Mouse (Mus musculus) liver, embryonic 11.5 days (tissue): ENCODE data around the gene Gsx2. TPM values are rescaled to one million over a fixed set of nuclear protein-coding genes. Genes with fewer than 3 reads are reported as not detected.

ENCODE experiments used
- ATAC-seq: fragments of 200-750 bp; cut with Nextera tagmentation; replicated peaks from 2 replicates; pipeline ENCODE4 v1.8.0; 2017; ENCODE audit warnings: moderate number of reproducible peaks, mild to moderate bottlenecking, moderate TSS enrichment, moderate library complexity; ENCODE audit not compliant: low FRiP score
- DNase-seq: peaks from one replicate; pipeline ENCODE4 v3.0.0-alpha.2; 2017; ENCODE audit warnings: low spot score
- H3K27ac ChIP-seq: fragments of 300-500 bp; sonication (generic); 2 replicates; pipeline ENCODE4 v1.5.1; 2014; ENCODE audit warnings: mild to moderate bottlenecking, low read depth, low read length, control low read depth
- H3K27me3 ChIP-seq: fragments of 300-500 bp; sonication (generic); replicated peaks from 2 replicates; pipeline ENCODE4 v1.6.1; 2014; ENCODE audit warnings: low read length, mixed read lengths; ENCODE audit not compliant: control insufficient read depth, insufficient read depth
- H3K36me3 ChIP-seq: fragments of 300-500 bp; sonication (generic); 2 replicates; pipeline ENCODE4 v1.6.1; 2014; ENCODE audit warnings: mild to moderate bottlenecking, low read length, moderate library complexity, mixed read lengths; ENCODE audit not compliant: control insufficient read depth, insufficient read depth
- H3K4me1 ChIP-seq: fragments of 300-500 bp; sonication (generic); replicated peaks from 2 replicates; pipeline ENCODE4 v1.6.1; 2014; ENCODE audit warnings: low read length, mixed read lengths; ENCODE audit not compliant: control insufficient read depth, insufficient read depth
- H3K4me2 ChIP-seq: fragments of 300-500 bp; sonication (generic); 2 replicates; pipeline ENCODE4 v1.6.1; 2014; ENCODE audit warnings: mild to moderate bottlenecking, control low read depth, moderate library complexity
- H3K4me3 ChIP-seq: fragments of 300-500 bp; sonication (generic); 2 replicates; pipeline ENCODE4 v1.5.1; 2014; ENCODE audit warnings: low read depth, low read length, control low read depth
- H3K9ac ChIP-seq: fragments of 300-500 bp; sonication (generic); 2 replicates; pipeline ENCODE4 v1.6.1; 2014; ENCODE audit warnings: low read depth, low read length, control low read depth
- H3K9me3 ChIP-seq: fragments of 300-500 bp; sonication (generic); 2 replicates; pipeline ENCODE4 v1.6.1; 2016; ENCODE audit warnings: low read length, inconsistent platforms, mixed read lengths; ENCODE audit not compliant: control insufficient read depth
- WGBS: fragments of 180-500 bp; shearing (Covaris S2); extraction: QIAGEN DNeasy Blood & Tissue Kit; methylation state at CpG from one replicate; pipeline ENCODE4 v1.1.7; 2014; 5-methylcytosine and 5-hydroxymethylcytosine counted together
- polyA plus RNA-seq: library from polyadenylated mRNA; unstranded; fragments of >200 nt; fragmentation: Nextera tagmentation; extraction: Ambion mirVana; gene quantifications from 2 replicates; pipeline ENCODE4 v1.2.1, GENCODE M21; 2014

The Gsx2 gene
- polyA plus RNA-seq: not detected in 2 replicates

DNA sequence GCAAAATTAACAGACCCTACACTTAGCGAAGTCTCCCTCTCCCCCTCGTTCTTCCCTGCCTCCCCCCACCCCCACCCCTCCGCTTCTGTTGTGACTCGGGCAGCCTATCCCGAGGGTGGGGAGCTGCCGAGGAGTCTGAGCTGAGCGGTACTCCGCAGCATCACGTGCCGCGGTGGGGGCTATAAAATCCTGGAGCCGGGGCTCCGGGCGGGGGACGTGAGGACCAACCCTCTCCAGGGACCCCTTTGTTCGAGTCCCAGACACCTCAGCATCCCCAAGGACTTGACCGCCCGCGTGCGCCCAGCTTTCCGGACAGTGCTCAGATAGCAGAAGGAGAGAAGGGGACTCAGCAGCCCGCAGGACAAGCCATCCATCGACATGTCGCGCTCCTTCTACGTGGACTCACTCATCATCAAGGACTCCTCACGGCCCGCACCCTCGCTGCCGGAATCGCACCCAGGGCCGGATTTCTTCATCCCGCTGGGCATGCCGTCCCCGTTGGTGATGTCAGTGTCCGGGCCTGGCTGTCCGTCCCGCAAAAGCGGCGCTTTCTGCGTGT, at the start of gene Gsx2:
Gene Gsx2 (plus strand): TSS at position 219 of the 559 bp plus-strand sequence.
- H3K27ac ChIP-seq: no peak within 1 kb of the TSS
- ATAC-seq: no peak
- H3K27me3 ChIP-seq: peaks cover 100% of the 10 kb centered on the region
- H3K9ac ChIP-seq: no peak within 1 kb of the TSS
- no peaks in the 10 kb centered on the region for H3K9me3 ChIP-seq
- DNase-seq: no peak
- H3K4me1 ChIP-seq: no peaks in the 10 kb centered on the region
- peak within 1 kb of the TSS; percentile 24 for H3K4me2 ChIP-seq
- H3K4me3 ChIP-seq: no peak within 1 kb of the TSS
- 2% methylated on average over 41 of the region's 41 CpGs for WGBS
- no peaks in the 10 kb centered on the region for H3K36me3 ChIP-seq

DNA sequence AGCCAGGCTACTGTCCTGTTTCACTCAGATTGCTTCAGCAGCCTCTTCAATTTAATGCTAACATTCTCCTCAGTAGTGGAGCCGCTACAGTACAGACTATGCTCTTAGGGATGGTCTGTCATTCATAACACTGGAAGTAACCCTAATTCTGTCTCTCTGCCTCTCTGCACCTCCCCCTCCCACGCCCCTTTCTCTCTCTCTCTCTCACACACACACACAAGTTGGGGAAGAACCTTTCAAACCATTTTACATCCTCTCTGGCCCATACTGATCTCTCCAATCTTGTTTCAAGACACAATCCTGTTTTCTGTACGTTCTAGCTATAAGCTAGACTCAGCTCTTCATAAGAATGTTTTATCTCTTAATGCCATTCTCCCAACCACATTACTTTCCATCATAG, 39.9 kb upstream of the Gsx2 start:
- DNase-seq: no peak
- Histone ChIP-seq H3K9me3 (no peaks in the 10 kb centered on the region), H3K4me2 (no peak overlapping the region), H3K4me1 (peaks cover 3% of the 10 kb centered on the region; the same call in 1 of the 2 replicates), H3K9ac (no peak overlapping the region), H3K36me3 (no peaks in the 10 kb centered on the region), H3K4me3 (no peak overlapping the region), H3K27me3 (no peaks in the 10 kb centered on the region), H3K27ac (no peak overlapping the region)
- WGBS: 81% methylated on average over 3 of the region's 3 CpGs
- ATAC-seq: no peak

DNA sequence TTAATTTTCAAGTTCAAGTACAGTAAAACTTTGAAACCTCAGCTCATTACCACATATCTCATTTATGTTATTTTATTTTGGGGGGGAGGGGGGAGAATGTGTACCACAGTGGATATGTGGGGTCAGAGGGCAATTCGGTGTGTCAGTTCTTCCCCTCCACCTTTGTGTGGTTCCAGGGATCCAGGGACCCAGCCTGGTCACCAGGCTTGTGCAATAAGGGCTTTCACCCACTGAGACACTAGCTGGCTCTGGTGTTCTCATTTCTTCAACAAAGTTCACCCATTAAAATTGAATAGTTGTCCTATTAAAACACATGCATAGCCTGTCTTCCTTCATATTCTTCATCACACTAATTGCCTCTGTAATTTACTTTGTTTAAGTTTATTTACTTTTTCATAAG, 36.1 kb upstream of the Gsx2 start:
- Histone ChIP-seq H3K27ac (no peak overlapping the region), H3K27me3 (no peaks in the 10 kb centered on the region), H3K9ac (no peak overlapping the region), H3K9me3 (no peaks in the 10 kb centered on the region), H3K4me3 (no peak overlapping the region), H3K36me3 (no peaks in the 10 kb centered on the region), H3K4me2 (no peak overlapping the region), H3K4me1 (peaks cover 5% of the 10 kb centered on the region)
- 76% methylated on average over 1 of the region's 1 CpGs for WGBS
- ATAC-seq (no peak), DNase-seq (no peak)

DNA sequence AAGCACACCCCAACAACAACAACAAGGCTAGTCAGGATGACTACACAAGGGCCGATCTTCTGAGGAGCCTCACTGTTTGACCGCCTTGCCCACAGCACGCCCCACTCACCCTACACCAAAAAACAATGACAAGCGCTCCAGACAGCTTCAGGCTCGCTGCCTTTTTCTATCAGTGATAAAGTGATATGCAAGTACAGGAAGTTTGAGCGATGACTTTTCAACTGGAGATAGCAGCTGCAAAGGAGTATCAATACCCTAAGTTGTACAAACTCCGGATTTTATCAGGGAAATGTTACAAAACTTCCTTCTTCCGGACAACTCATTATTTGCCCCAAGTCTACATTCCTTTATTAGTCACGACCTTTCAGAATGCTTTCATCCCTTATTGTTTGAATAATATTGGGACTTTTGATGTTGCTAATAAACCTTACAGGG, 32.4 kb upstream of the Gsx2 start:
- peak overlapping the region; percentile 90 for H3K4me3 ChIP-seq
- no peak overlapping the region for H3K27ac ChIP-seq
- H3K9ac ChIP-seq: peak overlapping the region; percentile 86; the same call in 1 of the 2 replicates
- peaks cover 5% of the 10 kb centered on the region for H3K4me1 ChIP-seq
- peak overlapping the region; percentile 88 for H3K4me2 ChIP-seq
- no peaks in the 10 kb centered on the region for H3K9me3 ChIP-seq
- no peaks in the 10 kb centered on the region for H3K27me3 ChIP-seq
- DNase-seq: no peak
- WGBS: 31% methylated on average over 9 of the region's 9 CpGs
- no peak for ATAC-seq
- H3K36me3 ChIP-seq: no peaks in the 10 kb centered on the region

DNA sequence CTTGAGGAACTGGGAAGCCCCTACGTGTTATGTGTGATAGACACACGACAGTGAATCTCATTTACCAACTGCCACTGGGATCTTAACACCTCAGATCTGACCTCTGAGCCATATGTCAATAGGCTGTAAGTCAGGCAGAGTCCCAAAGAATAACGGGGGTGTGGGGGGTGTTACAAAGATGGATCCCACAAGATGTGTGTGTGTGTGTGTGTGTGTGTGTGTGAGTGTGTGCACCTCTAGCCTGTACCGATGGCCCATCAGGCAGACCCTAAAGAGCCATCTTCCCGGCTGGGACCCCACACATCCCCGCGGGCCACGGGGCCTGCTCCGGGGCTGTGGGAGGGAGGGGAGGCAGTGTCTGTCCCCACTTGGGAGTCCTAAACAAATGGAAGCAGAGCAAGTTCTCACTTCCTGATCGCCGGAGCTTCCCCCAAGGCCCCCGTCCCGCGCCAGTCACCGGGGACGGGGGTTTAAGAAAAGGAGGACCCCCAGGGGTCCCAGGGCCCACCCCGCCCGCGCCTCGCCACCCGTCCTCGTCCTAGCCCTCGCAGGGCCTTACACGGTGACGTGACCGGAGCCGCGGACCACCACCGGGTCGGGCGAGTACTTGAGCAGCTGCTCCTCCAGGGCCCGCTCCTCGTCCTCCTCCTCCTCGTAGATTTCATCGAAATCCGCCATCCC, 31.6 kb upstream of the Gsx2 start:
- no peaks in the 10 kb centered on the region for H3K36me3 ChIP-seq
- peaks cover 2% of the 10 kb centered on the region for H3K4me1 ChIP-seq
- peak overlapping the region; percentile 85 for H3K27ac ChIP-seq
- ATAC-seq (peak; percentile 65), DNase-seq (peak; percentile 73)
- no peaks in the 10 kb centered on the region for H3K9me3 ChIP-seq
- no peaks in the 10 kb centered on the region for H3K27me3 ChIP-seq
- H3K9ac ChIP-seq: peak overlapping the region; percentile 86
- H3K4me3 ChIP-seq: peak overlapping the region; percentile 90
- H3K4me2 ChIP-seq: peak overlapping the region; percentile 88
- 1% methylated on average over 36 of the region's 36 CpGs for WGBS

DNA sequence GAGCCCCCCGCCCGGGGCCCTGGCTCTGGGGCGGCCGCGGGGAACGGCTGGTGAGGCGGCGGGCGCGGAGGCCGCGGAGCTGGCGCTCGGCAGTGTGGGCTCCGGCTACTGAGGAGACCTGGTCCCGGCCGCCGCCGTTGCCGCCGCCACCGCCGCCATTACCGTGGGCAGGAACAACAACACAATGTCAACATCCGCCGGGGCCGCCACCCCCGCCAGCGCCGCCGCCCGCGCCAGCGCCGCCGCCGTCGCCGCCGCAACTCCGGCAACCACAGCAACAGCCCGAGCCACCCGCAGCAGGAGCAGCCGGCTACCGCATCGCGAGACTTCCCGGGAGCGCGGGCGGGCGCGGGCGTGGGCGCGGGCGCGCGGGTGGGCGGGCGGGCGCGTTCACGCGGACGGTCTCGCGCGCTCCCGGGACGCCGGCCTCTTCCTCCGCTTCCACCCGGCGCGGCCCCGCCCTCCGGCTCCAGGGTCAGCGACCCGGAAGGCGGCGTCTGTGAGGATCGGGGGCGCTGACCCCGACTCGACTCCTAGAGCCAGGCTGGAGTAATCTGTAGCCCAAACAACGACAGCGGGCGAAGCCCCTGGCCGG, 31.0 kb upstream of the Gsx2 start, which contains the start of gene Chic2:
Gene Chic2 (minus strand): TSS at position 465 of the 595 bp plus-strand sequence.
- peak within 1 kb of the TSS; percentile 88 for H3K4me2 ChIP-seq
- H3K9me3 ChIP-seq: no peaks in the 10 kb centered on the region
- ATAC-seq (peak; percentile 87), DNase-seq (peak; percentile 85)
- peaks cover 2% of the 10 kb centered on the region for H3K4me1 ChIP-seq
- peak within 1 kb of the TSS; percentile 86 for H3K9ac ChIP-seq
- H3K36me3 ChIP-seq: no peaks in the 10 kb centered on the region
- WGBS: under 1% methylated on average over 57 of the region's 90 CpGs
- H3K27me3 ChIP-seq: no peaks in the 10 kb centered on the region
- H3K27ac ChIP-seq: peak within 1 kb of the TSS; percentile 85
- peak within 1 kb of the TSS; percentile 90 for H3K4me3 ChIP-seq

DNA sequence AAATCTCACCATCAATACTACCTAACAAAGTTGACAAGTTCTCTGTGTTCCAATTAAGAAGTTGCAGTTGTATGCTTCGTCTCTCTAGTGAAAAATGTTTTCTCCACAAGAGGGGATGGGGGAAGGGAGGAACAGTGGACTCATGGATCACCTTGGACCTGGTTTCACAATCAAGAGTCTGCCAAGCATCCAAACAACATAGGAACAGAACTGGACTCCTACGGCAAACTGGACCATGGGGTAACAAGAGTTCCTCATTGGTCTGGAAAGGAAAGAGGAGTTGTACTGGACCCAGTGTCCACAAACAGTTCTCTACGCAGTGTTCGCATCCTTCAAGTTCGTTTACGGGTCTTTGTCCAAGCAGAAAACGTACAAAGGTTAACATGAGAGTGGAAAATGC, 30.0 kb upstream of the Gsx2 start:
- Histone ChIP-seq H3K27ac (no peak overlapping the region), H3K4me2 (no peak overlapping the region), H3K9me3 (no peaks in the 10 kb centered on the region), H3K9ac (no peak overlapping the region), H3K27me3 (no peaks in the 10 kb centered on the region), H3K4me3 (no peak overlapping the region), H3K36me3 (no peaks in the 10 kb centered on the region), H3K4me1 (peaks cover 2% of the 10 kb centered on the region)
- 86% methylated on average over 7 of the region's 7 CpGs for WGBS
- DNase-seq (no peak), ATAC-seq (no peak)

DNA sequence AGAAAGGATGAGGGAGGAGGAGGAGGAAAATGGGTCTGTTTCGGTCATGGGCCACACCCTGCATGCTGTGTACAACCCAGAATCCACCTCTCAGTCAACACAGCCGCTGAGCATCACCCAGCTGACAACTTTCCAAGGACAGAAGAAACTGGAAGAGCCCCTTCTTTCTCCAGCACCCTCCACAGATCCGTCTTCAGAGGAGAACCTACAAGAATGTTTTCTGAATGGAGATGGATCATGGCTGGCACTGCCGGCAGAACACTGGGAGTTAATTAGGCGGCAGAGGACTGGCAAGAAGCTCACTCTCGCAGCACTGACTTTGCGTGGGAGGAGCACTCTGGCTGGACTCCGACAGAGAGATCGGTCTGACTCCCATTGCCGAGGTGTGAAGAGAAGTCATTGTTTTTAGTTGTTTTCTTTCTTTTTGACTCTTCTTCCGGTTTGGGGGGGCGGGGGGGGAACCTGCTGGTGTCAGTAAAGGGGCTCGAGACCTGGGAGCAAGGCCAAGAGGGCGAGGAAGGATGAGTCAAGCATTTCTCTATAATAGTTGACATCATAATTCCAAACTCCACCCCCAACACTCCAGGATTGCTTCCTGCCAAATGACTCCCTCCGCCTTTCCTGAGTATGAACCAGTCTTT, 28.6 kb upstream of the Gsx2 start:
- Histone ChIP-seq H3K9me3 (no peaks in the 10 kb centered on the region), H3K27me3 (no peaks in the 10 kb centered on the region), H3K4me2 (no peak overlapping the region), H3K36me3 (no peaks in the 10 kb centered on the region), H3K4me1 (peaks cover 2% of the 10 kb centered on the region), H3K4me3 (no peak overlapping the region), H3K27ac (no peak overlapping the region), H3K9ac (no peak overlapping the region)
- ATAC-seq (no peak), DNase-seq (no peak)
- 57% methylated on average over 14 of the region's 15 CpGs for WGBS
